Mouse (Mus musculus) common myeloid progenitor, adult 5-6 weeks (primary cell): ENCODE results near the gene Bard1. TPM values are rescaled to one million over a fixed set of nuclear protein-coding genes. Genes with fewer than 3 reads are reported as not detected.

ENCODE experiments used
- ATAC-seq: replicated peaks from 2 replicates; pipeline ENCODE4 v1.8.0; 2016; ENCODE audit warnings: low read depth, mild to moderate bottlenecking, moderate TSS enrichment, inconsistent platforms; ENCODE audit not compliant: poor library complexity, severe bottlenecking
- total RNA-seq: library from RNA; stranded (forward); fragments of 200-1000, 187-1606 nt; gene quantifications from 2 replicates; pipeline ENCODE4 v1.2.3, GENCODE M21; 2017

Gene Bard1
- total RNA-seq, 1 experiment from 2014 or later = 20.8 TPM

DNA sequence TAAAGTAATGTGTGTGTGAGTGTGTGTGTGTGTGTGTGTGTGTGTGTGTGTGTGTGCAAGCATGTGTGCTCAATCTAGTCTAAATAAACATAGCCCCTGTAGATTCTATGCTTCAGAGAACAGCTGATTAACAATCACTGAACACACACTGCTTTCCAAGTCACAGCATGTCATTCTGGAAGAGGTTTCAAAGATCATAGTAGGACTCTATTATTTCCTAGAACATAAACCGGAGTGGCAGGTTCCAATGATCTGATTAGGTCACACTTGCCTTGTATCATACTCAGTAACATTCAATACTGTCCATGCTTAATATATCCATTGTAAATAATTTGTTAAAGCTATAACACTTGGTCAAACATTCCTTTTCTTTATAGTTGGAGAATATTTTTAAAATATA is 47.5 kb downstream of the Bard1 start:
- ATAC-seq = no peak

DNA sequence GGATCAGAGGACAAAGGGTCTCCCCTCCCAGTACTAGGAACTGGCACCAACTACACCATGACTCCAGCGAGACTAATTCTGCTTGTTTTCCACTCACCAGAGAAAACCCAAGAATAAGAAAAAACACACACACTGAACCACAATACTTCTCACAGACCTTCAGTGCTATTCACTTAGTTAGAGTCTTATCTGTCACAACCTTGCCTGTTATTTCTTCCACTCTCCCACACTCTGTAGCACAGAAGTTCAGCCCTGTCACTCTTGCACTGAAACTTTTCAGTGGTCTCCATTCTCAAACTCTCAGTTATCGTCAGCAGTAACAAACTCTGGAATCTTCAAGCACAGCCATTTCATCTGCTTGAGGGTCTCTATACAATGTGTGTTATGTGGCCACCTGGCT is 50.2 kb downstream of the Bard1 start:
- ATAC-seq = no peak

DNA sequence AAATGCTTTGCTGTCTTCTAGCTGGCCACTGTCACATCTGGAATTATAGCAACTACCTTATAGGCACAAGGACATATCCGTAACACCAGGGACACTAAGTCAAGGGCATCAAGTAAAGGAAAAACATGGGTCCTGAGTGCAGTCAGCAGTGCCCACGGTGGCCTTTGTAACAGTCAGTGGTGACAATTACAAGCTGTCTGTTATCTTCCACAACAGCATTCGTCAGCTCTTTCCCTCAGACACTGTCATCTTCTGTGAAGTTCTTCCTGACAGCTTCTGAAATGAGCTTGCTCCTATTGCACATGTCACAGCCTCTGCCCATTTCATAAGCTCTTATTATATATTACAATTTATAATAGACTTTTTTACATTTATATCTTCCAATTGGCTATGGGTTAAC is 50.7 kb downstream of the Bard1 start:
- no peak for ATAC-seq

DNA sequence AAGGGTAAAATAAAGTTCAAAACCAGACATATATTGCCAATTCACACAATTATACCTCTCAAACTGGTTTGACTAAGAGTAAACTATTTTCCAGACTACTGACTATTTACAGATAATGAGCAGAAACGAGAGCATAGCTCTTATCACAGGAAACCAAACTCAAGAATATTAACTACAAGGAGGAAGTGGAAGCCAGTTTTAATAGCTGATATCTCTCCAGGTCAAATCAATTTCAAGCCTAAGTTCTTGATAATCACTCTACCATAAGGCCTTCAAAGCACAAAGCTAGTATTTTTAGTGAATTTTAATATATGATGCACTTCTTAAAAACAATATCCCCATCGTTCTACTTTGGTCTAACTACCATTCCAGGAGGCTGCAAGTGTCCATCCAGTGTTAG is 57.8 kb downstream of the Bard1 start:
- ATAC-seq = peak; percentile 65

DNA sequence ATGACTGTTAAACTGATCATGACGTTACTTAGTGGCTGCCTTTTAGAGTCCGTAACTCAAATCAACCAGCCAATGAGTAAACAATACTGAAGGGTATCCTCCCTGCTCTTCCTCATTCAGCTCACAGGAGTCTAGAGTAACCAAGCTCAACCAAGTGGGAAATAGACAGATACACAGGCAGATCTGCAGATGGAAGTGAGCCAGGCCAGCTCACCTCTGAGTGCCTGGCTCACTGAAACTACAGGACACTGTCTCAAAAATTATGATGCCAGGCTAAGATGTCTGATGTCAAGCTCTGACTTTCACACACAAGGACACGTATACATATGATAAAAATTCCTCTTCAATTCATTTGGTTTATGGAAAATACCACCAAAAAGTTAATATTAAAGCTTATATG is 59.0 kb downstream of the Bard1 start:
- ATAC-seq = no peak

DNA sequence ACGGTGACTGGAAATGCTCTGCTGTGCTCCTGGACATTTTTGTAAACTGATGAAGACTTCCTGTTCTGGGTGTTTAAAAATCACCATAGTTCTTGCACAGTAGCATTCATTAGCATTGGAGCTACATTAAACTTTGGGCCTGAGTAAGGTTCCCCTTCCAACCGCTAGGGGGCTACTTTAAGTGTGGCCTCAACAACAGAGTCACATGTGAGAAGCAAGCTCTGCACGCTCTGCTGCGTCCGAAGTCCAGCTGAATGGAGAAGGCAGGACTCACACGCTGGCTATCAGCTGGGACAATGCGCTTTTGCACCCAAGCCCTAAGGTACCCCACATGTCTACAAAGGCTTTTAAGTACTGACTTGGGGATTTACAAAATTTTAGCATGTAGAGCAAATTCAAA is 65.9 kb downstream of the Bard1 start:
- peak; percentile 78 for ATAC-seq

DNA sequence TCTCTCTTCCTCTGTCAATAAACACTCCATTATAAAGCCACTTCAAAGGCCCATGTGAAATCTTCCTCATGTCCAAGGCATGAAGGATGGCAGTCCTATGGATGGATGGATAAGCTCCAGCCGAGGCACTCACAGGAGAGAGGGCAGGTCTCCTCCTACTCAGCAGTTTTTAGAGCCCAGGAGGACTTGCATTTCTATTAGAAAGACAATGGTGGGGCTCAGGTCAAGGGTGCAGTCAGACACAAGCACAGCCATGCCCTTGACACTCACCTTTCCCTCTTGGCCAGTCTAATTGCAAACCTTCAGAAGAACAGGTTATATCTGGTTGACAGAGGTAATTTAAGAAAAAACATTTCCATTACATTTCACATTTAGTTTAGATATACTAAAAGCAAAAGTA is 67.4 kb downstream of the Bard1 start:
- no peak for ATAC-seq

DNA sequence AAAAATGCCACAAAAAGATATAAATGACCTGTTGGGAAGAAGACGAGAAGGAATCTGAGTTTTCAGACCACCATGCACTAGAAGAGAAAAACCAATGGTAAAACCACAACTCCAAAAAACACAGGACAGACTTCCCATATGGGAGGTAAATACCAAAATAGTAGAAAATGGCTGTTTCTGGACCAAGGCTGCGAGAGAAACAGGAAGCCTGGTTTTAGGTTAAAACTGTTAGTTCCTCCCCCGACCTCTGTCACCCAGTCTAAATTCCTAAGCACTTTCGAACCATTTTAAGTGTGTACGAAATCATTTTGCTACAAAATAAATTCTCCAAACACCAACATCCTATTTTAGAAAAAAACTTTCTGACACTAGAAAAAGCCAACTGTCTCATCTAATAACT is 80.2 kb downstream of the Bard1 start:
- ATAC-seq = peak; percentile 52; the same call in 1 of the 2 replicates

DNA sequence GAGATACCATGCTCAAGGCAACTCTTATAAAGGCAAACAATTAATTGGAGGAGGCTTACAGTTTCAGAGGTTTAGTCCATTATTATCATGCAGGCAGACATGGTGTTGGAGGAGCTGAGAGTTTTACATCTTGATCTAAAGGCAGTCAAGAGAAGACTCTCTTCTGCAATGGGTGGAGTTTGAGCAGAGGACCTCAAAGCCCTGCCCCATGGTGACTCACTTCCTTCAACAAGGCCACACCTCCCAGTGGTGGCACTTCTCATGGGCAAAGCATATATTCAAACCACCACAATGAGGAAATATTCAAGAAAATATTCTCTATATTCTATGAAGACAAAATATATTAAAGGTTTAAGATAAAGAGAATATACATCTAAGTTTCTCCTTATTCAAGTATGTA is 88.6 kb downstream of the Bard1 start:
- no peak for ATAC-seq

DNA sequence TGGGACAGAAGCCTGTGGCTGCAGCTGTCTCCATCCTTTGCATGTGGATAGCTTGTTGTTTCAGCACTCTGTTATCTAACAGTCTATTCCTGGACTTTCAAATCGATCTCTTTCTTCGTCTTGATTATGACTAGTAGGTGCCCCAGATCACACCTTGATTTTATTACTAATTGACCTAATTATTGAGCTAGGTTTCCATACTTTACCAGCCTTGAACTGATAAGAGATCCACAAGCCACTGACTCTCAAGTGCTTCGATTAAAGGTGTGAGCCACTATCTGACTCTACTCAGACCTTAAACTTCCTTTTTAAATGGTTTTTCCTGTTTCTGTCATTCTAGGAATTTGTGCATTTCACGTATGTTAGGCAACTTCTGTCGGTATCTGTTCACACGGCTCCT is 96.9 kb downstream of the Bard1 start:
- no peak for ATAC-seq

DNA sequence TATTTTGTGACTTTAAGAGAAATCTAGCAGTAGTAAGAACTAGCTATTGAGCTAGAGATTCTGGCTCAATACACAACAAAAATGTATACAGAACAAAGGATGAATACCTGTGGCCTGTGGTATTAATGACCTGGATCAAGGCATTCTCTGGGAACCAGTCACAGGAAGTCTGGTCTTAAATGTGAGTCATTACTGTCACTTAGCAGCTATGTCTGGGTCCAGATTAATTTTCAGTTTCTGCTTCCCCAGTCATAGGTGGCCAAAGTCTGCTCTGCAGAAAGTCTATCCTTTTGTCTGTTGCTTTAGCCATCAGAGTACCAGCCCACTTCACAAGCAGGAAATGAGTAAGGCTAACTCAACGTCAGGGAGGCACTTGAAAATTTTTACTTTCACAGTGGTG is 98.8 kb downstream of the Bard1 start:
- ATAC-seq = 0 out of 2 replicates have a peak, but pooled peaks have one; percentile 21

DNA sequence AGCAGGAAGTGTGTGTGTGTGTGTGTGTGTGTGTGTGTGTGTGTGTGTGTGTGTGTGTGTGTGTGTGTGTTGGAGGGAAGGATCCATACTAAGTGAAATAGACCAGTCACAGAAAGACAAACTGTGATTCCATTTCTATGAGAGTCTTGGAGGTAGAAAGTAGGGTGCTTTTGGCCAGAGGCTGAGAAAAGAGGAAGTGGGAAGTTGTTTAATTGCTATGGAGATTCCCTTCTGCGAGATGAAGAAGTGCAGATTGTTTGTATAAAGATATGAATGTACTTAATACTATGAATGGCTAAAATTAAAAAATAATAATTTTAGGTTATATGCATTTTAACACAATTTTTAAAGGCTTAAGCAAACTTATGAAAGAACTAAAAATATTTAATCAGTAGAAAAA is 99.2 kb downstream of the Bard1 start:
- ATAC-seq = peak; percentile 71

DNA sequence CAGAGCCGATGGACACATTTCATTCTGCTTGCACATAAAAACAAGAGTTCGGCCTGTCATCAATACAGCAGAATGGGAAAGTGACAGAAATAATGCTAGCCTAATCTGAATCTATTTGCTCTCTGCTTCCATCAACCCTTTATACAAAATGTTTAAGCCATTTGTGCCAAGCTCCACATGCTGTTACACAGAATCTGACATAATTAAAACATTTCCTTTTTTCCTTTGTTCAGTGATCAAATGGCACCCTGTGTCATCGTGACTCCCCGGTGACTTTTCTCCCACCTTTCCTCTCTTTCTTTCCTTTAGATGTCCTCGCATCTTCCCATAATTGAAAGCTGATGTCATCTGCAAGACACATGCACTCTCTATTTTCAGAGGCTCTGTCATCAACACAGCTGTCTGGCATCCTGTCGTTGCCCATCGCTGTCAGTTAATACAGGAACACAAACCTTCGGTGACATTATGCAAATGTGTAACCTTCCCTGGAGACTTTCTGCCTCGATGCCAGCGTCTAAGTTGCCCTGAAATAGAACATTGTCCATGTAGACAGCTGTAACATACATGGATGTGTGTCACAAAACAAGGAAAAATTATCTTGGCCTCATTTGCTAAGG is 105.5 kb downstream of the Bard1 start:
- no peak for ATAC-seq

DNA sequence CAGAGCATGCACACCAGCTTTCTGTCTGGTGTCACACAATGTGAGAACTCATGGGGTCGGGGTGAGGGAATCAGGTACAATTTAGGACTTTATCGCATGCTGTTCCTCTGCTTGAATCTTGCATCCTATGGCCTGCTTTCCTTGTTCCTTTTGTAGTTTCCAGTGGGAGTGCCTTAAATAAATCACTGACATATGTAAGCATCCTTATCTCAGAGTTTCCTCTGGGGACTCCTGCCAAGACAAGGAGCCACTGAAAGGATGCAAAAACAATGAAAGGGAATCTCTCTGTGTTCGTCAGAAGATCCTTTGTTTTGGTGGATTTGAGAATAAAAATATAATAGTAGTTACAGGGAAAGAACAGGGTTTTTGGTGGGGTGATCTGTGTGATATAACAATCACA is 106.2 kb downstream of the Bard1 start:
- no peak for ATAC-seq
